Mouse (Mus musculus) myocyte (in vitro differentiated cells): ENCODE data around the gene Tjp3. TPM values are rescaled to one million over a fixed set of nuclear protein-coding genes. Genes with fewer than 3 reads are reported as not detected.

Experiments
- H3K27me3 ChIP-seq: one replicate; pipeline ENCODE4 v1.6.1; 2011; ENCODE audit not compliant: control insufficient read depth, insufficient read depth, insufficient read length
- H3K36me3 ChIP-seq: one replicate; pipeline ENCODE4 v1.6.1; 2011; ENCODE audit not compliant: control insufficient read depth, insufficient read depth
- H3K4me2 ChIP-seq: one replicate; pipeline ENCODE4 v1.6.1; 2011; ENCODE audit warnings: low read depth, control low read depth
- H3K4me3 ChIP-seq: one replicate; pipeline ENCODE4 v1.5.1; 2011; ENCODE audit warnings: mild to moderate bottlenecking, control low read depth, moderate library complexity
- H3K79me2 ChIP-seq: one replicate; pipeline ENCODE4 v1.6.1; 2011; ENCODE audit not compliant: control insufficient read depth, insufficient read depth
- H3ac ChIP-seq: one replicate; pipeline ENCODE4 v1.6.1; 2011; ENCODE audit not compliant: control insufficient read depth, insufficient read length
- CEBPB ChIP-seq: IDR thresholded peaks from 2 replicates; pipeline ENCODE4 v1.6.1; 2011; ENCODE audit warnings: mild to moderate bottlenecking, moderate library complexity; ENCODE audit not compliant: poor library complexity, insufficient read depth, severe bottlenecking
- E2F4 ChIP-seq: IDR thresholded peaks from one replicate; pipeline ENCODE4 v1.6.1; 2011; ENCODE audit warnings: mild to moderate bottlenecking, control low read depth, moderate library complexity; ENCODE audit not compliant: insufficient read depth
- MAX ChIP-seq: IDR thresholded peaks from one replicate; pipeline ENCODE4 v1.6.1; 2011; ENCODE audit warnings: low read depth, mild to moderate bottlenecking, control low read depth
- MYOD1 ChIP-seq, 3 experiments: IDR thresholded peaks; one replicate each; pipeline ENCODE4 v1.6.1; 2011; ENCODE audit warnings: control low read depth in 2 of 3, low read depth in 2 of 3, mild to moderate bottlenecking in 2 of 3, moderate library complexity in 1 of 3; ENCODE audit not compliant: insufficient read length in 2 of 3, control insufficient read depth in 1 of 3
- MYOG ChIP-seq, 3 experiments: IDR thresholded peaks; one replicate each; pipeline ENCODE4 v1.6.1; 2011; ENCODE audit warnings: control low read depth in 2 of 3, low read depth in 2 of 3, mild to moderate bottlenecking in 2 of 3; ENCODE audit not compliant: insufficient read length in 2 of 3, control insufficient read depth in 1 of 3, insufficient read depth in 1 of 3
- POLR2A ChIP-seq: IDR thresholded peaks from one replicate; pipeline ENCODE4 v1.6.1; 2011; ENCODE audit warnings: low read depth, mild to moderate bottlenecking, control low read depth, moderate library complexity; ENCODE audit not compliant: insufficient read length
- POLR2AphosphoS2 ChIP-seq: IDR thresholded peaks from one replicate; pipeline ENCODE4 v1.6.1; 2011; ENCODE audit warnings: low read depth, control low read depth; ENCODE audit not compliant: insufficient read length
- REST ChIP-seq: IDR thresholded peaks from one replicate; pipeline ENCODE4 v1.6.1; 2011; ENCODE audit warnings: mild to moderate bottlenecking, control low read depth, moderate library complexity; ENCODE audit not compliant: insufficient read depth, insufficient read length
- SRF ChIP-seq: IDR thresholded peaks from one replicate; pipeline ENCODE4 v1.6.1; 2011; ENCODE audit warnings: low read depth; ENCODE audit not compliant: control insufficient read depth, insufficient read length
- TCF12 ChIP-seq: IDR thresholded peaks from one replicate; pipeline ENCODE4 v1.6.1; 2011; ENCODE audit warnings: mild to moderate bottlenecking, control low read depth; ENCODE audit not compliant: poor library complexity, insufficient read depth, severe bottlenecking
- TCF3 ChIP-seq: IDR thresholded peaks from one replicate; pipeline ENCODE4 v1.6.1; 2011; ENCODE audit warnings: low read depth, control low read depth; ENCODE audit not compliant: insufficient read length
- USF1 ChIP-seq: IDR thresholded peaks from one replicate; pipeline ENCODE4 v1.6.1; 2011; ENCODE audit warnings: low read depth, mild to moderate bottlenecking, control low read depth, moderate library complexity
- polyA plus RNA-seq: library from polyadenylated mRNA; unstranded; fragments of >200 nt; fragmentation: generic; extraction: Trizol; gene quantifications from one replicate; pipeline ENCODE4 v1.2.1, GENCODE M21; 2012; ENCODE audit warnings: missing spikeins

The Tjp3 gene
- polyA plus RNA-seq, 1 experiment, result 0.17 TPM

DNA sequence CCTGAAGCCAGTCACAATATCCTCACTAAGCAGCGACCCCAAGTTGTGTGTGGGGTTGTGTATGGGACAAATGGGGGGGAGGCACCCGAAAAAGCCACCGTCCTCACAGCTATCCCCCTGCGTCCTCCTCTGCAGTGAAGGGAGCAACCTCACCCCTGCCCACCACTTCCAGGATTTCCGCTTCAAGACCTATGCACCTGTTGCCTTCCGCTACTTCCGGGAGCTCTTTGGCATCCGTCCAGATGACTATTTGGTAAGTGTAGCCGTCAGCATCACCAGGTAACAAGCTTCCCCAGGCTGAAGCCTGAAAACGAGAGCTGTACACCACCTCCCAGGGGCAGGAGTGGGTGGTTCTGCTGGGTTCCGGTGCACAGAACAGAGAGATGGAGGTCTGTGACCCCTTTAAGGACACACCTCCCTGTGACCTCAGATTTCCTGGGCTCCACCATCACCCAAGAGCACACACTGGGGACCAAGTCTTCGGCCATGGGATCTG is 14.8 kb upstream of the Tjp3 start:
- Histone ChIP-seq H3K79me2 (peaks cover 5% of the 10 kb centered on the region), H3K4me2 (no peak overlapping the region), H3ac (no peak overlapping the region), H3K36me3 (no peaks in the 10 kb centered on the region), H3K27me3 (no peaks in the 10 kb centered on the region), H3K4me3 (no peak overlapping the region)
- TF ChIP-seq MAX (no peak), MYOD1 (IDR thresholded peaks at IDR 0.05; ENCODE audit: control insufficient read depth in 1 of 3, insufficient read length in 2 of 3, low read depth in 2 of 3) (no peak), CEBPB (no peak), TCF3 (no peak), USF1 (no peak), TCF12 (no peak), MYOG (IDR thresholded peaks at IDR 0.05; ENCODE audit: control insufficient read depth in 1 of 3, insufficient read depth in 1 of 3, insufficient read length in 2 of 3, low read depth in 2 of 3) (no peak), POLR2AphosphoS2 (no peak), POLR2A (no peak), SRF (no peak), REST (no peak), E2F4 (no peak)

DNA sequence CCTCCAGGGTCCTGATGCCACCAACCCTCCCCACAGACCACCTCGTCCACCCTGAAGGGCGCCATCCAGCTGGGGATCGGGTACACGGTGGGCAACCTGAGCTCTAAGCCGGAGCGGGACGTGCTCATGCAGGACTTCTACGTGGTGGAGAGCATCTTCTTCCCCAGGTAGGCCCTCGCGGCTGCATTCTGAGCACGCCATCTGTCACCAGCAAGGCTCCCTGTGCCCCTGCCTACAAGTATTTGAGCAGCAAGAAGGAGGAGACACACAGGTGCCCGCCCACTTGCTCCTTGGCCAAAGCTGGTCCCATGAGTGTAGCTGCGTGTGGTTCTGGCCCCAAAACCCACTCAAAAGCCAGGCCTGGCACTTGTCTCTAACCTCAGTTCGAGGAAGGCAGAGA is 14.3 kb upstream of the Tjp3 start:
- Histone ChIP-seq H3K4me3 (no peak overlapping the region), H3ac (no peak overlapping the region), H3K36me3 (no peaks in the 10 kb centered on the region), H3K79me2 (peaks cover 5% of the 10 kb centered on the region), H3K4me2 (no peak overlapping the region), H3K27me3 (no peaks in the 10 kb centered on the region)
- no peak for TF ChIP-seq POLR2AphosphoS2
- no peak for TF ChIP-seq TCF12
- TF ChIP-seq USF1, result no peak
- TF ChIP-seq SRF, result no peak
- no peak for TF ChIP-seq MYOG (IDR thresholded peaks at IDR 0.05; ENCODE audit: control insufficient read depth in 1 of 3, insufficient read depth in 1 of 3, insufficient read length in 2 of 3, low read depth in 2 of 3)
- TF ChIP-seq MAX, result no peak
- no peak for TF ChIP-seq TCF3
- TF ChIP-seq REST, result no peak
- TF ChIP-seq POLR2A, result no peak
- no peak for TF ChIP-seq CEBPB
- TF ChIP-seq E2F4, result no peak
- no peak for TF ChIP-seq MYOD1 (IDR thresholded peaks at IDR 0.05; ENCODE audit: control insufficient read depth in 1 of 3, insufficient read length in 2 of 3, low read depth in 2 of 3)

DNA sequence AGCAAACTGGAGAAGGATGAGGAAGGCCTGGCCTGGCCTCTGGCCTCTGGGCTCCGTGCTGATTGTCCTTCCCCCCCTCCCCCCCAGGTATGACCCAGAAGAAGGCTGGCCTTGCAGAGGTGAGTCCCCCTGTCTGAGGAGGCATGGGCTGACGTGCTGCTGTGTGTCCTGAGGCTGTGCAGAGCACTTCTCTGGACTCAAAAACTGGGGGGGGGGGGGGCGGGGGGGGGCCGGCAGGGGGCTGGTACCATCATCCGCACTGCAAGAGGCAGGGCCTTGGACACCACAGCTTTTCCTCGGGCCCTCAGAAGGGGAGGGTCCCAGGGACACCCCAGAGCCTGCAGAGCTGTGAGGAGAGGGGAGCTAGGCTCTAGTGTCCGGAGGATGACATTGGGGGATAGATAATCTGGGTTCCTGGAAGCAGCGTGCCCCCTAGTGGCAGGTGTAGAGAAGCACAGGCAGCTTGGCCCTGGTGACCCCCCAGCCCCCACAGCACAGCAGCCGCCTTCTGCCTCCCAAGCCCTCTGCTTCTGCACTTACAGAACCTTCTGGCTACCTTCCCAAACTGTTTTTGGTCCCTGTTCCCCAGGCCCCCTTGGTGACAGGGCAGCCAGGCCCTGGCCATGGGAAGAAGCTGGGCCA is 13.3 kb upstream of the Tjp3 start:
- H3K4me3 ChIP-seq, result no peak overlapping the region

GRCm38 (mm10) chr10:81303761-81304160 is 12.4 kb upstream of the Tjp3 start:
- Histone ChIP-seq H3K4me3 (no peak overlapping the region), H3K36me3 (no peaks in the 10 kb centered on the region), H3ac (no peak overlapping the region), H3K4me2 (no peak overlapping the region), H3K27me3 (no peaks in the 10 kb centered on the region), H3K79me2 (peaks cover 13% of the 10 kb centered on the region)
- TF ChIP-seq CEBPB (no peak), TCF3 (no peak), TCF12 (no peak), MYOG (IDR thresholded peaks at IDR 0.05; ENCODE audit: control insufficient read depth in 1 of 3, insufficient read depth in 1 of 3, insufficient read length in 2 of 3, low read depth in 2 of 3) (no peak), SRF (no peak), POLR2AphosphoS2 (no peak), MAX (no peak), USF1 (no peak), E2F4 (no peak), MYOD1 (IDR thresholded peaks at IDR 0.05; ENCODE audit: control insufficient read depth in 1 of 3, insufficient read length in 2 of 3, low read depth in 2 of 3) (no peak), POLR2A (no peak), REST (no peak)

More for the DNA sequence above, 13.3 kb upstream of the Tjp3 start:
- H3K36me3 ChIP-seq, result no peaks in the 10 kb centered on the region
- H3K27me3 ChIP-seq, result no peaks in the 10 kb centered on the region
- TF ChIP-seq POLR2AphosphoS2, result no peak
- TF ChIP-seq MYOD1 (IDR thresholded peaks at IDR 0.05; ENCODE audit: control insufficient read depth in 1 of 3, insufficient read length in 2 of 3, low read depth in 2 of 3), result peak in 1 of 3 experiments; percentile 21
- TF ChIP-seq USF1, result no peak
- TF ChIP-seq MYOG (IDR thresholded peaks at IDR 0.05; ENCODE audit: control insufficient read depth in 1 of 3, insufficient read depth in 1 of 3, insufficient read length in 2 of 3, low read depth in 2 of 3), result no peak
- TF ChIP-seq E2F4, result no peak
- no peak for TF ChIP-seq MAX
- no peak overlapping the region for H3K4me2 ChIP-seq
- H3K79me2 ChIP-seq, result peaks cover 5% of the 10 kb centered on the region
- no peak overlapping the region for H3ac ChIP-seq

DNA sequence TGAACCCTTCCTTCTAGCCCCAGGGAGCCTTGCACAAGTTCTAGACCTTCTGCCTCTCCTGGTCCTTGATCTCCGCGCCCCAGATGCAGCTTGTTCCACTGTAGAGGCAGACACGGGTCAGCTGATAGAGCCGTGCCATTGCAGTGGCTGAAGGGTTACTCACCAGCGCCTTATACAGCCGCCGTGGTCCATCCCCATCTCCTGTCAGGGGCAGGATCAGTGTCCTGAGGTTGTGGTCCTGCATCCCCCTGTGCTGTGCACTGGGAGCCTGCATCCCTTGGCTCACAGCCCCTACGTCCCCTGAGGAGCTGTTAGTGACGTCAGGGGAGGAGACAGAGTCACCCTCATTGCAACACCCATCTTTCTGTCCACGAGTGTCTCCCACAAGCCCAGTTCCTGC is 11.9 kb upstream of the Tjp3 start:
- H3K36me3 ChIP-seq, result no peaks in the 10 kb centered on the region
- TF ChIP-seq E2F4, result no peak
- TF ChIP-seq MYOD1 (IDR thresholded peaks at IDR 0.05; ENCODE audit: control insufficient read depth in 1 of 3, insufficient read length in 2 of 3, low read depth in 2 of 3), result no peak
- TF ChIP-seq MAX, result no peak
- no peak for TF ChIP-seq CEBPB
- TF ChIP-seq MYOG (IDR thresholded peaks at IDR 0.05; ENCODE audit: control insufficient read depth in 1 of 3, insufficient read depth in 1 of 3, insufficient read length in 2 of 3, low read depth in 2 of 3), result no peak
- no peak for TF ChIP-seq POLR2A
- TF ChIP-seq TCF3, result no peak
- no peak for TF ChIP-seq SRF
- TF ChIP-seq USF1, result no peak
- TF ChIP-seq TCF12, result no peak
- no peak for TF ChIP-seq POLR2AphosphoS2
- TF ChIP-seq REST, result no peak
- H3K4me3 ChIP-seq, result no peak overlapping the region
- no peak overlapping the region for H3ac ChIP-seq
- H3K4me2 ChIP-seq, result peak overlapping the region; percentile 40
- H3K27me3 ChIP-seq, result no peaks in the 10 kb centered on the region
- peaks cover 18% of the 10 kb centered on the region for H3K79me2 ChIP-seq
